Mouse (Mus musculus): Measurements from ENCODE around the gene Ribc1. TPM values are rescaled to one million over a fixed set of nuclear protein-coding genes. Genes with fewer than 3 reads are reported as not detected.

The Ribc1 gene
- polyA plus RNA-seq (2012), result 0.67 and 1.4 TPM in 2 replicates

DNA sequence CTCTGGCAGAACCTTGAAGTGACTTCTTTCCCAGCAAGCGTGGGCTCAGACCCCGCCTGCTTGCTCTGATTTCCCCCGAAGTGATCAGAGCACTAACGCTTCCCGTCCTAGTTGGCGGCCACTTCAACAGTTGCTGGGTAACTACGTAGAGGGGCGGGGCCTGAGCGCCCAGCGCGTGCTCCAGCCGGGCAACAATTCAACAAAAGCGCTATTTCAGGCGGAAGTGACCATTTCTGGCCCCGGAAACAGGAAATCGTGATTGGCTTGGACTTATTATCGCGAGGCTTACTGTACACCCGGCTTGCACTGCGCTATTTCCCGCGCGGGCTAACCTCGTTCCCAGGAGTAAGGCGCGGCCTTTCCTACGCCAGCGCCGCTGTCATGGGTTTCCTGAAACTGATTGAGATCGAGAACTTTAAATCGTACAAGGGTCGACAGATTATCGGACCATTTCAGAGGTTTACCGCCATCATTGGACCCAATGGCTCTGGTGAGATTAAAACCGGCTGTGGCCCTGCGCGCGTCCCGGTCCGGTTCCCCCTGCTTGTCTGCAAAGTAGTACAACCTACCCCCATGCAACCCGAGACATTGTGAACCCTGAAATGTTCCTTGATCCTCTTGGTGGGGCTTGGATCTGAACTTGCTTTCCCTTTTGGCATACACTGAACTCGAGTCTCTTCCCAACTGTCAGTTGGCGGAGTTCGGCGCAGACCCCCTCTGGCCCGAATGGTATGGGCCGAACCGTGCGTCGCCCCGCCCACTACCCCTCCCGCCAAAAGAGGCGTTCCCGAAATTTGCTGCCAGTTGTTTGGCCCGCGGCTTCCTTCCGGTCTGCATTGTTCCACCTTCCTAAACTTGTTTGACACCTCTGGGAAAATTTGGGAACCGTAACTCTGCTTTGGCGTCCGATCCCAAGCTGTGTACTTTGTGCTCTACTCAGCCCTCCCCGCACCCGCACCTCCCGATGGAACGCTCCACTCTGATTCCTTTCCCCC is at the start of gene Ribc1, which contains the start of gene Smc1a:
Gene Ribc1 (minus strand): TSS at position 145 of the 995 bp plus-strand sequence.
Gene Smc1a (plus strand): TSS at position 278 of the 995 bp plus-strand sequence.
- TF ChIP-seq GATA1 (IDR thresholded peaks at IDR 0.05; ENCODE audit: low read length), result no peak

DNA sequence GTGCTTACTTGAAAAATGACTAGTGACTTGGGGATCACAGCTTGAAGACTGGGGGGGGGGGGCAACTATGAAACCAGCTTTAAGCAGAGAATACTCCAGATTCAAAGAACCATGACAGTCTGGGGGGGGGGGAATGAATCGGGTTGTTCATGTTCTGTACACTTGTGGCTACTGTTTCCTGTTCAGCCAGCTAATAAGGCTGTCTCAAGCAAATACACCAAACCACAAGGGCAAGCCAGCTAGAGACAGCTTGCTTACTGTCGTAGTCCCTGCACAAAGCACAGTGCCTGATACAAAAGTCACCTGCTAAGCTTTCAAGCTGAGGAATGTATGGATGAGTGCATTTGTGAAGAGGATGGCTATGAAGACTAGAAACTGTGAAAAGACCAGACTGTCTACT is 49.6 kb upstream of the Ribc1 start:
- TF ChIP-seq GATA1 (IDR thresholded peaks at IDR 0.05; ENCODE audit: low read length), result no peak

DNA sequence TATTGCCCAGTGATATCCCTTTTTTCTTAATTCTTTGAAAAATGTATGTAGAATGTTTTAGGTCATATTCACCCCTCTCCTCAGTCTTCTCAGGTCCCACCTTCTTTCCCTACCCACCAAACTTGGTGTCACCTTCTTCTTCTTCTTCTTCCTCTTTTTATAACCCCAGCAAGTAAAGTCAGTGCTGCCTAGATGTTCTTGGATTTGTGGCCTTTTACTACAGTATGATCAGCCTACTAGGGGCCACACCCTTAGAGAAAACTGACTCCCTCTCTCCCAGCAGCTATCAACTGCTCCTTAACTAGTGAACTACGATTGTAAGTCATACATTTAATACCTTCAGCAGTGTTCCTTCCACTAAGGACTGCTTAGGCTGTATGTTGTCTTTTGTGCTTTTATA is 38.0 kb upstream of the Ribc1 start:
- TF ChIP-seq GATA1 (IDR thresholded peaks at IDR 0.05; ENCODE audit: low read length), result no peak

DNA sequence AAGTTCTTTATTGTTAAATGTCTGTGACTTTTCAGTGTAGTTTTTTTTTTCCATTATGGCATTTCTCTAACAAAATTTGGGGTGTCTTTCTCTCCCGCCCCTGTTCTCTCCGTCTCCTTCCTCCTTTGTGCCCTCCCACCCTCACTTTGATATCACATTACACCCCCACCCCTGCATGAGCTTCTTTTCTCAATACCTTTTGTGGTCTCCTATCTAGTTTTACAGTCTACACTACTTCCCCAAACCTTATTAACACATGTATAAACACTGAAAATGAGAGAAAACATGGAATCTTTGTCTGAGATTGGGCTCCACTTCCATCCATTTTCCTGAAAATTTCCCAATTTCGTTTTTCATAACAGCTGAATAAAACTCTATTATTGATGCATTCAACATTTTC is 36.5 kb upstream of the Ribc1 start:
- TF ChIP-seq GATA1 (IDR thresholded peaks at IDR 0.05; ENCODE audit: low read length), result no peak

DNA sequence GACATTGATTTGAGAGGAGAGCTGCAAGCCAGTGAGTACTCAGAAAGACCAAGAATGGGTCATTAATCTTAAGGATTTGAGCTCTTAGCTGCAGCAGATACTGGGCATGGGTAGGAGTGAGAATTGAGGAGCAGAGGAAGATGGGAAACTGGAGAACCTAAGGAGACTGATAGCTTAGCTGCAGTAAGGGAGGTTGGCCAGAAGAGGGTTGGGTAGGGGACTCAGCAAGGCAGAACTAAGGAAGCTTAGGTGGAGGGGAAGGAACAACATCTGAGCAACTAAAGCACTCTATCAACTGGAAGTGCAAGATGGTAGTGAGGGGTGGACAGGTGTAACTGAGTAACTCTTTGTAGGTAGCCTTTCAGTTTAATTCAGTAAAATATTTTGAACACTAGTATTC is 31.1 kb upstream of the Ribc1 start:
- TF ChIP-seq GATA1 (IDR thresholded peaks at IDR 0.05; ENCODE audit: low read length), result no peak

DNA sequence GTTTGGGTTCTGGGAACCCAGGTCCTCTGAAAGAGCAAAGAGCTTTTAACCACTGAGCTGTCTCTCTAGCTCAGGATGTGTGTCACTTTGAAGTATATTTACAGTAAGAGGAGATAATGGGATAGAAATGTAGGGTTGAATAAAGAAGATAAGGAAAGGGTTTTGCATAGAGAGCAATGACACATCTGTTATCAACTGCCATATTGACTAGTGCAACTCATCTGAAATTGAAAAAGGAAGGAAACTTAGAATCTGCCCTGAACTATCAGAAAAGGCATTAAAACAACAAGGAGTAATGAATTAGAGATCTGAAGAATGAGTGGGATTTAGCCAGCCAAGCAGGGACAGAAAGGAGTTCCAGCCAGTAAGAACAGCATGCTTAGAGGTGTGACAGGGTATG is 23.8 kb upstream of the Ribc1 start:
- TF ChIP-seq GATA1 (IDR thresholded peaks at IDR 0.05; ENCODE audit: low read length), result peak; percentile 33

DNA sequence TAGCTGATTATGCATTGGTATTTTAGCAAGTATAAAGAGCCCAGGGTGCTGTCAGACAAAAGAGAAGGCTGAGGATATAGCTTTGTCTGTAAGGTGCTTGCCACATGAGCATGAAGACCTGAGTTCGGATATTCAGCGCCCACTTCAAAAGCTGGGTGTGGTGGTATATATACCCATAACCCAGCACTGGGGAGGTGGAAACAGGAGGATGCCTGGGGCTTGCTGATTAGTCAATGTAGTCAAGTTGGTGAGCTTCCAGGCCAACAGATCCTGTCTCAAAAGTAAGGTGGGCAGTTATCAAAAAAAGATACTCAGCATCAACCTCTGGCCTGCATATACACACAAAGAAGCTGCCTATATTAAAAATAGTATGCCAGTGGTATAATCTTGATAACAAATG is 3.2 kb upstream of the Ribc1 start:
- TF ChIP-seq GATA1 (IDR thresholded peaks at IDR 0.05; ENCODE audit: low read length), result no peak

DNA sequence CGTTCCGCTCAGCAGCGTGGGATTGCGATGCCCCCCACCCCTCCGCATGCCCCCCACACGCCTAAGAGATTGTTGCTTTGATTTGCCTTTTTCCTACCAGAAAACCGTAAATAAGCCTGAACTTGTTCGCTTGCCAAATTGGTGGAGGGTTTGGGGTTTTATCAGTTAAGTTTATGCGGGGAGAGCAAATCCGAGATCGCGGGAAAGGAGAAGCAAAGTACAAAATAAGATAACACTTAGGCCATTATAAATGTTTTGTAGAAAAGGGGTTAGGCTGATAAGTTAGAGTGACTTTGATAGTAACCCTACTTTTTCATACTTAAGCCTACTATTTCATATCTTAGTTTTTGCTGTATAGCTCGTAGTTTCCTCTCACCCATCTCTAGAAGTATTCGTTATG is 1.1 kb upstream of the Ribc1 start:
- TF ChIP-seq GATA1 (IDR thresholded peaks at IDR 0.05; ENCODE audit: low read length), result no peak

DNA sequence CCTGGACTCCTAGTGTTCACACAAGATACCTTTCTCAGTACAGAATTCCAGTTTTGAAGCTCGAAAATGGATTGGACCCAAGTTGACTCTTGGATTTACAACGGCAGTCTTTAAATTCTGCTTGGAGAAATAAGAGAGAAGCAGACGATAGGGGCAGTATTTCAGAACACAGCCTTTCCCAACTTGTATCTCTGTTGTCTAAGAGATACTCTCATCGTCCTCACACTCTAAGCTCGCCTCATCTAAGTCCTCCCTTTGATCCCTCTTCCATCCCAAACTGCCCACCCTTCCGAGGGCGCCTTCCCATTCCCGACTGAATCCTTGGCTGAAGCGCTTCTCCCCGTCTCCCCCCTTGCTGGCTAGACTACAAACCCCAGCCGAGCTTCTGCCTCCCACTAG is 344 bp downstream of the Ribc1 start:
- TF ChIP-seq GATA1 (IDR thresholded peaks at IDR 0.05; ENCODE audit: low read length), result no peak

DNA sequence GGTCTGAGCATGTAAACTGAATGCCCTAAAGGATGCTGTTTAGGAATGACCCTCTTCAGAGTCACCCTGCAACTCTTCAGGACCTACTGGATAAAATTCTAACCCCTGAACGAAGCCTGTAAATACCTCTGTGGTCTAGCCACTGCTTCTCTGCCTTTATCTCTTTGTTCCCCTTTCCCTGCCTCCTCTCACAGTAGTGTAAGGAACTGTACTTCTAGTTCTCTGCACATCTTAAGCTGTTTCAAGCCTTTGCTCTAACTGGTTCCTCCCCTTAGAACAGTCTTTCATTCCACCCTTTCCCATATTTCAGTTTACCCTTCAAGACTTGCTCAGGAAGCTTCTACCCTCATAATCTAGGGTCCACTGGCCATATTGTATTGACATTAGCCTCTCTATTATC is 8.2 kb downstream of the Ribc1 start:
- no peak for TF ChIP-seq GATA1 (IDR thresholded peaks at IDR 0.05; ENCODE audit: low read length)

DNA sequence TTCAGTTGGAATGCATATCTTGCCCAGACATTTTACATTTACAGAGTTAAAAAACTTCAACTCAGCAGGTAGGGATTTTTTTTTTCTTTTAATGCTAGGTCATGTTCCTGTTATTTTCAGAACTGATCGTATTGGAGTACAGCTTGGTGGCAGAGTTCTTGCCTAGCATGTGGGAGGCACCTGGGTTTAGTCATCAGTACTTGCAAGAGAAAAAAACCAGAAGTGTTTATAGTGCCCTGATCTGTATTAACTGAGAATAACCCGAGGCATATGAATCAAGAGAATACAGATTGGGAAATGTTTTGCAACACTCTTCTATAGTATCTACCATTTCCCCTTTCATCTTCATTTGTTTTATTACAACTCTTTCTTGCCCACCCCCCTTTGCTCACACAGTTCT is 13.2 kb downstream of the Ribc1 start:
- TF ChIP-seq GATA1 (IDR thresholded peaks at IDR 0.05; ENCODE audit: low read length), result no peak

DNA sequence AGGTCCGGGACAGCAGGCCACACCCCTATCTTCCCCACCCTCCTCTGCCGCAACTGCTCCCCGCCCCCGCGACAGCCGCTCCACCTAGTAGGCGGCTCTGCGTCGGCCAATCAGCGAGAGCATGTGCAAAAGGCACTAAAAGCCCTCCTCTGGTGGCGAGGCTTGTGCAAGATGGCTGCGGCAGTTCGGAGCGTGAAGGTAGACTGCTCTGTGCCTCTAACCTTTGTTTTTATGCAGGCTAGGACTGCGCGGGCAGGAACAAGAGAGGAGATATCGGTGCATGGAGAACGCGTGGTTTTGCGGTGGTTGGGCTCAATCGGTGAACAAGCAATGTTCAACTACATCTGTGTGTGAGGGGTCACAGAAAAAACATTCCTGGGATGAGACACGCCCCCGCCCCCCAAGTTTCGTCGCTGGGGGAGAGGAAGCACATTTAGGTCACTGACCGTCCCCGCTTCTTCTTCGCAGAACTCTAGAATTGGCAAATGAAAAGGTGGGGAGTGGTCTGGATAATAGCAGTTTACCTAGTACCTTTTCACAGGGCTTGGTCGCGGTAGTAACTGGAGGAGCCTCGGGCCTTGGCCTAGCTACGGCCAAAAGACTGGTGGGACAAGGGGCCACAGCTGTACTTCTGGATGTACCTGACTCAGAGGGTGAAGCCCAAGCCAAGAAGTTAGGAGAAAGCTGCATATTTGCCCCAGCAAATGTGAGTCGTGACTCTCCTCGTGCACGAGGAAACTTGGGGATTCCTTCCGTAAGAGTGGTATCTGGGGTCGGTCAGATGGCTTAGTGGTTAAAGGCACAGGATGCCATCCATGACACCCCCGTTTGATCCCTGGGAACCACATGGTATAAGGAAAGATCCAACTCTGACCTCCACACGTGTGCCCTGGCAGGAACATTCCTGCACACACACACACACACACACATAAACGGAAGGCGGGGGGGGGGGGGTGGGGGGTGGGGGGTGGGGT is 14.1 kb downstream of the Ribc1 start, which contains the start of gene Hsd17b10:
Gene Hsd17b10 (plus strand): TSS at position 109 of the 974 bp plus-strand sequence.
- no peak for TF ChIP-seq GATA1 (IDR thresholded peaks at IDR 0.05; ENCODE audit: low read length)

DNA sequence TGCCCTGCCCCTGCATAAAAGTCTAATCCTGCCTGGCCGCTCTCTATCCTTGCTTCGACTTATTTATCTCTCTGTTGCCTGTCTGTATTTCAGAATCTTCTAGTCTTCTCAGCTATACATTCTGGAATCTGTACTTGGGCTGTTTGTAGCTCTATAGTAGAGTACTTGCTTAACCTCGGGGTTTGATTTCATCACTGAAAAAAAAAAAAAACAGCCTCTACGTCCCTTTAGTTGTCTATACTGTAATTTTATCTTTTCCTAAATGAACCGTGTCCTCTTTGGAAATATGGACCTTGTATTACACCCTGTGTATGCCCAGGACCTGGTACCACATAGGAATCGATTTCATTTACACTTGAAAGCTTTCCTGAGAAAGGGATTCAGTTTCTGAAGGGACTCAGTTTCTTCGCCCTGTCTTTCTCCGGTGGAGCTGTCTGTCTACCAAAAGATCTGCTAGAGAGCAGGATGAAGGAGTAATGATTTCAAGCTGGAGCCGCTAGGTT is 14.9 kb downstream of the Ribc1 start:
- no peak for TF ChIP-seq GATA1 (IDR thresholded peaks at IDR 0.05; ENCODE audit: low read length)

DNA sequence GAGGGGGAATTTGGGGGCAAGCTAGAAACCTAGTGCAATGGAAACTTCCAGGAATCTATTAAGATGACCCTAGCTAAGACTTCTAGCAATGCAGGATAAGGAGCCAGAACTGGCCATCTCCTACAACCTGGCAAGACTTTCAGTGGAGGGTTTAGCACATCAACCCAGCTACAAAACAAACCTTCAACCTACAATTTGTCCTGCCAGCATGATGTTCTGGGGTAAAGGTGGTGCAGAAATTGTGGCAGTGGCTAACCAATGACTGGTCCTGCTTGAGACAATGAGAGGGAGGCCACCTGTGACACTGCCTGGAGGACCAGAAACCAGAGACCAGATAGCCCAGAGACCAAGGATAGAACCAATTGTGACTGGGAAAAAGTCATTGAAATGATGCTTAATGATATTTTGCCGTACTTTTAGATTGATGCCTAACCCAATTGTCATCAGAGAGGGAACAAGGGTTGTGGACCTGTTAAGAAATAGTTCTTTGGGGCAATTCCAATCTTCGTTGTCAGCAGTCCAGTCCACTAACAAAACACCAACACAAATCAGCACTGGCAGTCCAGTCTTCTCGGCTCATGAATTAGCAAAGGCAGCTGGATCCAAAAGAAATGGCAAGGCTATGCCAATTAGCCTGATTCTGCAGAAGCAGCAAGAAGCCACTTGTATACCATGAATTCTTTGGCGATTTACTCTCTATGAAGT is 16.9 kb downstream of the Ribc1 start:
- no peak for TF ChIP-seq GATA1 (IDR thresholded peaks at IDR 0.05; ENCODE audit: low read length)

Other genes with a start within 250 kb of the Ribc1 start
- 33.7 and 38.2 TPM in 2 replicates for gene Huwe1, start 215.5 kb downstream of the Ribc1 start, polyA plus RNA-seq (2012)
- 32.2 and 39.1 TPM in 2 replicates for gene Hsd17b10, start 14.4 kb downstream of the Ribc1 start, polyA plus RNA-seq (2012)
- 6.7 and 7.0 TPM in 2 replicates for gene Smc1a, start 133 bp upstream of the Ribc1 start, polyA plus RNA-seq (2012)
- gene Iqsec2, start 128.0 kb upstream of the Ribc1 start, polyA plus RNA-seq (2012), result 0.08 and 0.11 TPM in 2 replicates
- gene Kdm5c, start 216.7 kb upstream of the Ribc1 start, polyA plus RNA-seq (2012), result 68.3 TPM in 2 replicates

Data from G1E-ER4 (cell line).